ENCODE assay signal across 15 mouse cellular contexts in the genomic region with DNA sequence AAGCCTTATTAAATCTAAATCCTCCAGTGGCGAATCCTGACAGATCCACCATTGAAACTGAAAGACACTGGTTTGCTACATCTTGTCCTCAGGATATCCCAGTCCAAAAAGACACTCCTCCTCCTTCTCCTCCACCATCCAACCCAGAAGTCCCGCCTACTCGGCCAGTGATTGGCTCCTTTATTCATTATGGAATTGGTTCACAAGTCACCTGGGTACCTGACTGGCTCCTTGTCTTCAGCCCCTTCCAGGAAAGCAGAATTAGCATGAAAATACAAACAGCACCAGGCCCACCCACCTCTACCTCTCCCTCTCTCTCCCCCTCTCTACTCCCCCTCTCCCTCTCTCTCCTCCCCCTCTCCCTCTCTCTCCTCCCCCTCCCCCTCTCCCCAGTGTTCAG.
A peak's percentile ranks its signal among the peaks of the same experiment; 100 is the strongest.
DNase-seq lines count a peak whose midpoint lies in the region; ATAC-seq lines count a peak whose summit lies in the region.
"Had no signal": no experiment of that assay in that cellular context is flagged by ENCODE, and none has a peak within 500 bp of the region (broad histone marks: within the 10 kb centered on the region; RNA-seq: fewer than 3 reads in every experiment).

No protein-coding gene starts in this region.

- no peaks in the 10 kb centered on the region for H3K9me3 ChIP-seq in heart, embryonic 11.5 days (replicated peaks; ENCODE audit: control insufficient read depth, low read length)
- H3K9me3 ChIP-seq in lung, embryonic 15.5 days = no peaks in the 10 kb centered on the region
- H3K9me3 ChIP-seq: embryonic facial prominence, embryonic 12.5 days; liver, embryonic 13.5 days; megakaryocyte, embryonic 14.5 days had no signal

- peaks cover 6% of the 10 kb centered on the region; the same call in 1 of the 2 replicates for H3K4me1 ChIP-seq in heart, embryonic 11.5 days (ENCODE audit: control insufficient read depth, insufficient read depth, low read length)
- H3K4me1 ChIP-seq in lung, embryonic 15.5 days = no peaks in the 10 kb centered on the region
- H3K4me1 ChIP-seq: embryonic facial prominence, embryonic 12.5 days; liver, embryonic 13.5 days; megakaryocyte, embryonic 14.5 days had no signal

- H3K4me3 ChIP-seq in heart, embryonic 11.5 days (ENCODE audit: low read depth, low read length) = no peak overlapping the region
- H3K4me3 ChIP-seq in lung, embryonic 15.5 days = no peak overlapping the region
- H3K4me3 ChIP-seq: embryonic facial prominence, embryonic 12.5 days; liver, embryonic 13.5 days; megakaryocyte, embryonic 14.5 days had no signal

- H3K27ac ChIP-seq in heart, embryonic 11.5 days (ENCODE audit: low read depth, low read length) = no peak overlapping the region
- no peak overlapping the region for H3K27ac ChIP-seq in lung, embryonic 15.5 days
- H3K27ac ChIP-seq: embryonic facial prominence, embryonic 12.5 days; liver, embryonic 13.5 days had no signal

- no peaks in the 10 kb centered on the region for H3K27me3 ChIP-seq in heart, embryonic 11.5 days (ENCODE audit: control insufficient read depth, insufficient read depth, low read length)
- no peaks in the 10 kb centered on the region for H3K27me3 ChIP-seq in lung, embryonic 15.5 days
- H3K27me3 ChIP-seq: embryonic facial prominence, embryonic 12.5 days; liver, embryonic 13.5 days; megakaryocyte, embryonic 14.5 days had no signal

- peak overlapping the region; percentile 24; the same call in 1 of the 2 replicates for H3K4me2 ChIP-seq in heart, embryonic 11.5 days
- 0 out of 2 replicates have a peak overlapping the region, but pooled peaks have one; percentile 20 for H3K4me2 ChIP-seq in lung, embryonic 15.5 days
- H3K4me2 ChIP-seq: liver, embryonic 13.5 days had no signal

- DNase-seq in heart, adult 11 months = no peak
- DNase-seq in lung, adult 18-20 months = no peak
- DNase-seq in ES-CJ7 (ENCODE audit: low read depth, low spot score) = peak; percentile 98
- DNase-seq in WW6 (ENCODE audit: low read depth, low spot score) = peak; percentile 76
- DNase-seq: adrenal gland, adult 2 months; cerebellum, adult 8-10 months; heart, adult 18-20 months; left cerebral cortex, postnatal 4 days; liver, embryonic 13.5 days; lung, postnatal 10 days had no signal

- WGBS in heart, embryonic 11.5 days (ENCODE audit: insufficient replicate concordance) = 28% methylated on average over 3 of the region's 3 CpGs
- WGBS in lung, embryonic 15.5 days = 47% methylated on average over 3 of the region's 3 CpGs

- H3K36me3 ChIP-seq in heart, embryonic 11.5 days (ENCODE audit: control insufficient read depth, insufficient read depth, low read length) = no peaks in the 10 kb centered on the region
- no peaks in the 10 kb centered on the region for H3K36me3 ChIP-seq in lung, embryonic 15.5 days
- H3K36me3 ChIP-seq: embryonic facial prominence, embryonic 12.5 days; liver, embryonic 13.5 days had no signal

- ATAC-seq in heart, embryonic 11.5 days (replicated peaks; ENCODE audit: insufficient number of reproducible peaks, low FRiP score, low TSS enrichment) = no peak
- ATAC-seq in lung, embryonic 15.5 days (ENCODE audit: borderline replicate concordance, extremely low read depth, low FRiP score, low TSS enrichment) = no peak
- ATAC-seq in megakaryocyte, adult 5-6 weeks (ENCODE audit: poor library complexity, severe bottlenecking) = no peak

- H3K9ac ChIP-seq in heart, embryonic 11.5 days (ENCODE audit: low read depth, low read length) = no peak overlapping the region
- no peak overlapping the region for H3K9ac ChIP-seq in lung, embryonic 15.5 days
- H3K9ac ChIP-seq: embryonic facial prominence, embryonic 12.5 days; liver, embryonic 13.5 days had no signal

Comparison
In these comparisons a context has a peak if more than half of its experiments do, and no peak if none do; other contexts are left out.
1. DNase-seq: peak in ES-CJ7 (single experiment) and WW6 (single experiment); none in heart, adult 11 months (single experiment) and lung, adult 18-20 months (0 of 2).